Mouse (Mus musculus): ENCODE data around the gene Ttc19.

GRCm38 (mm10) chr11:62266466-62267214 is 14.6 kb upstream of the Ttc19 start:
- TF ChIP-seq CTCF (IDR thresholded peaks at IDR 0.05; ENCODE audit: insufficient read depth, low read length): no peak
- TF ChIP-seq POLR2A (IDR thresholded peaks at IDR 0.05; ENCODE audit: borderline replicate concordance, extremely low read depth, low read depth, low read length): no peak
